Mouse (Mus musculus) spleen, adult 2 months (tissue): Measurements from ENCODE around the gene Myo18a.

ENCODE experiments used
- CTCF ChIP-seq: fragments of 200-500 bp; IDR thresholded peaks from 2 replicates; pipeline ENCODE4 v1.5.1; 2011; ENCODE audit warnings: mild to moderate bottlenecking, inconsistent platforms; ENCODE audit not compliant: insufficient read depth, insufficient read length, insufficient replicate concordance; ENCODE audit errors: extremely low read depth
- POLR2A ChIP-seq: fragments of 200-500 bp; IDR thresholded peaks from 2 replicates; pipeline ENCODE4 v1.6.1; 2011; ENCODE audit warnings: low read depth, low read length, inconsistent platforms

GRCm38 (mm10) chr11:77806855-77807254, 43.8 kb downstream of the Myo18a start:
- TF ChIP-seq POLR2A = no peak
- no peak for TF ChIP-seq CTCF
